ENCODE assay signal across 21 mouse cellular contexts in genomic region chr9:46189381-46189780, GRCm38 (mm10). TPM values are rescaled to one million over a fixed set of nuclear protein-coding genes. Genes with fewer than 3 reads are reported as not detected.
DNase-seq lines count a peak whose midpoint lies in the region; ATAC-seq lines count a peak whose summit lies in the region.
"Had no signal": no experiment of that assay in that cellular context is flagged by ENCODE, and none has a peak within 500 bp of the region (broad histone marks: within the 10 kb centered on the region; RNA-seq: fewer than 3 reads in every experiment).

No protein-coding gene starts in this region.

- peak; percentile 48 to 61 for DNase-seq in cerebellum, postnatal 10 days
- DNase-seq in cerebellum, adult 11 months, result no peak
- DNase-seq in hindbrain, embryonic 14.5 days (ENCODE audit: low spot score), result no peak
- peak; percentile 65 for DNase-seq in brain, adult 2 months (ENCODE audit: low read depth, low spot score)
- DNase-seq in midbrain, embryonic 14.5 days, result peak; percentile 45
- DNase-seq in left cerebral cortex, postnatal 25 days (ENCODE audit: low spot score in 2 of 2), result no peak
- no peak for DNase-seq in adrenal gland, adult 2 months
- DNase-seq: adrenal gland, postnatal 36 days; gastrocnemius, adult 2 months; heart, adult 11 months; heart, postnatal 36 days; kidney, adult 11 months; right cerebral cortex, adult 18-20 months; thymus, adult 18-20 months had no signal

- no peaks in the 10 kb centered on the region for H3K27me3 ChIP-seq in hindbrain, embryonic 14.5 days (ENCODE audit: control insufficient read depth, insufficient read depth, low read length)
- no peaks in the 10 kb centered on the region for H3K27me3 ChIP-seq in hindbrain, embryonic 12.5 days
- H3K27me3 ChIP-seq in midbrain, embryonic 14.5 days (ENCODE audit: control insufficient read depth, insufficient read depth, low read length), result no peaks in the 10 kb centered on the region
- H3K27me3 ChIP-seq: embryonic facial prominence, embryonic 12.5 days; heart, embryonic 13.5 days had no signal

- H3K4me1 ChIP-seq in hindbrain, embryonic 14.5 days (replicated peaks; ENCODE audit: control insufficient read depth, insufficient read depth, low read length), result no peaks in the 10 kb centered on the region
- H3K4me1 ChIP-seq in hindbrain, embryonic 12.5 days, result 0 out of 2 replicates have a peak, but pooled peaks cover 3% of the 10 kb centered on the region
- H3K4me1 ChIP-seq in midbrain, embryonic 14.5 days (ENCODE audit: control insufficient read depth, insufficient read depth, low read length), result peaks cover 3% of the 10 kb centered on the region; the same call in 1 of the 2 replicates

- H3K4me2 ChIP-seq in hindbrain, embryonic 14.5 days (replicated peaks), result no peak overlapping the region
- H3K4me2 ChIP-seq in hindbrain, embryonic 12.5 days (replicated peaks), result no peak overlapping the region
- H3K4me2 ChIP-seq in midbrain, embryonic 14.5 days (ENCODE audit: low read length), result no peak overlapping the region
- H3K4me2 ChIP-seq: embryonic facial prominence, embryonic 12.5 days; heart, embryonic 13.5 days had no signal

- ATAC-seq in hindbrain, embryonic 14.5 days (ENCODE audit: low FRiP score), result no peak
- no peak for ATAC-seq in hindbrain, embryonic 12.5 days (ENCODE audit: low FRiP score)
- no peak for ATAC-seq in midbrain, embryonic 14.5 days (ENCODE audit: low FRiP score, low TSS enrichment)

- 0 out of 2 replicates have a peak overlapping the region, but pooled peaks have one; percentile 3 for H3K27ac ChIP-seq in hindbrain, embryonic 14.5 days
- H3K27ac ChIP-seq in hindbrain, embryonic 12.5 days, result no peak overlapping the region
- H3K27ac ChIP-seq in midbrain, embryonic 14.5 days (replicated peaks; ENCODE audit: low read depth, low read length), result 0 out of 2 replicates have a peak overlapping the region, but pooled peaks have one; percentile 41
- H3K27ac ChIP-seq: embryonic facial prominence, embryonic 12.5 days; gastrocnemius, adult 2 months; heart, embryonic 13.5 days; kidney, postnatal 0 days had no signal

- WGBS in hindbrain, embryonic 14.5 days, result 80% methylated on average over 10 of the region's 10 CpGs
- 83% methylated on average over 10 of the region's 10 CpGs for WGBS in hindbrain, embryonic 12.5 days
- 83% methylated on average over 10 of the region's 10 CpGs for WGBS in midbrain, embryonic 14.5 days

- no peak overlapping the region for H3K4me3 ChIP-seq in hindbrain, embryonic 14.5 days (replicated peaks; ENCODE audit: low read length)
- H3K4me3 ChIP-seq in hindbrain, embryonic 12.5 days, result no peak overlapping the region
- no peak overlapping the region for H3K4me3 ChIP-seq in midbrain, embryonic 14.5 days (replicated peaks; ENCODE audit: low read depth, low read length)
- H3K4me3 ChIP-seq: embryonic facial prominence, embryonic 12.5 days; gastrocnemius, adult 2 months; heart, embryonic 13.5 days had no signal

- intact Hi-C loops in left cerebral cortex, postnatal 25 days (cut with DNase I), result no loop called here

- peaks cover 2% of the 10 kb centered on the region; the same call in 1 of the 2 replicates for H3K36me3 ChIP-seq in hindbrain, embryonic 14.5 days (replicated peaks; ENCODE audit: control insufficient read depth, insufficient read depth)
- no peaks in the 10 kb centered on the region for H3K36me3 ChIP-seq in hindbrain, embryonic 12.5 days
- peaks cover 2% of the 10 kb centered on the region; the same call in 1 of the 2 replicates for H3K36me3 ChIP-seq in midbrain, embryonic 14.5 days (ENCODE audit: control insufficient read depth, insufficient read depth, low read length)
- H3K36me3 ChIP-seq: embryonic facial prominence, embryonic 12.5 days had no signal

- H3K9ac ChIP-seq in hindbrain, embryonic 14.5 days, result no peak overlapping the region
- no peak overlapping the region for H3K9ac ChIP-seq in hindbrain, embryonic 12.5 days
- no peak overlapping the region for H3K9ac ChIP-seq in midbrain, embryonic 14.5 days (replicated peaks; ENCODE audit: low read length)
- H3K9ac ChIP-seq: embryonic facial prominence, embryonic 12.5 days; heart, embryonic 13.5 days had no signal

- H3K9me3 ChIP-seq in hindbrain, embryonic 14.5 days (ENCODE audit: control insufficient read depth, low read length), result no peaks in the 10 kb centered on the region
- no peaks in the 10 kb centered on the region for H3K9me3 ChIP-seq in hindbrain, embryonic 12.5 days (replicated peaks)
- no peaks in the 10 kb centered on the region for H3K9me3 ChIP-seq in midbrain, embryonic 14.5 days (ENCODE audit: control insufficient read depth, low read length)
- H3K9me3 ChIP-seq: embryonic facial prominence, embryonic 12.5 days; heart, embryonic 13.5 days had no signal

RNA-seq across cellular contexts. Expression of gene Apoa1, which starts 39.0 kb away (rescaled TPM):
- 3.9 and 4.6 TPM in 2 replicates for polyA plus RNA-seq in hindbrain, embryonic 14.5 days (2014; fragmentation: Nextera tagmentation; extraction: Ambion mirVana)
- 1.7 and 1.8 TPM in 2 replicates for polyA plus RNA-seq in hindbrain, embryonic 12.5 days (2016; fragmentation: Nextera tagmentation; extraction: Ambion mirVana)
- 4.2 and 5.4 TPM in 2 replicates for polyA plus RNA-seq in midbrain, embryonic 14.5 days (2014; fragmentation: Nextera tagmentation; extraction: Ambion mirVana)
- total RNA-seq in left cerebral cortex, postnatal 25 days (2021), result not detected
- 10 to 100 TPM in 1 of 2 experiments, 1 to 10 TPM in 1; 1.7 to 37.3 TPM for total RNA-seq in adrenal gland, adult 2 months (2021)
- 0.75 and 5.6 TPM in 2 replicates for polyA plus RNA-seq in adrenal gland, adult 2 months (2012; rRNA removed)
- total RNA-seq: gastrocnemius, adult 2 months; heart, postnatal 36 days had no signal

RNA-seq across cellular contexts. Expression of gene Apoc3, which starts 46.1 kb away (rescaled TPM):
- polyA plus RNA-seq in hindbrain, embryonic 14.5 days (2014; fragmentation: Nextera tagmentation; extraction: Ambion mirVana), result not detected in 2 replicates
- not detected in 2 replicates for polyA plus RNA-seq in hindbrain, embryonic 12.5 days (2016; fragmentation: Nextera tagmentation; extraction: Ambion mirVana)
- not detected in 2 replicates for polyA plus RNA-seq in midbrain, embryonic 14.5 days (2014; fragmentation: Nextera tagmentation; extraction: Ambion mirVana)
- 1 to 10 TPM; 1.2 to 1.6 TPM for total RNA-seq in left cerebral cortex, postnatal 25 days (2021)
- 10 to 100 TPM in 1 of 2 experiments, 1 to 10 TPM in 1; 4.6 to 20.4 TPM for total RNA-seq in adrenal gland, adult 2 months (2021)
- polyA plus RNA-seq in adrenal gland, adult 2 months (2012; rRNA removed), result 4.8 and 6.1 TPM in 2 replicates
- total RNA-seq: gastrocnemius, adult 2 months; heart, postnatal 36 days had no signal
- polyA plus RNA-seq: embryonic facial prominence, embryonic 12.5 days; heart, embryonic 13.5 days; limb, embryonic 14.5 days had no signal

RNA-seq across cellular contexts. Expression of gene Apoa4, which starts 51.1 kb away (rescaled TPM):
- not detected in 2 replicates for polyA plus RNA-seq in hindbrain, embryonic 14.5 days (2014; fragmentation: Nextera tagmentation; extraction: Ambion mirVana)
- polyA plus RNA-seq in hindbrain, embryonic 12.5 days (2016; fragmentation: Nextera tagmentation; extraction: Ambion mirVana), result not detected in 2 replicates
- not detected in 2 replicates for polyA plus RNA-seq in midbrain, embryonic 14.5 days (2014; fragmentation: Nextera tagmentation; extraction: Ambion mirVana)
- not detected for total RNA-seq in left cerebral cortex, postnatal 25 days (2021)
- total RNA-seq in adrenal gland, adult 2 months (2021), result under 1 TPM in 1 of 2 experiments, not detected in 1; 0.26 TPM
- 0.11 and 0.35 TPM in 2 replicates for polyA plus RNA-seq in adrenal gland, adult 2 months (2012; rRNA removed)
- total RNA-seq: gastrocnemius, adult 2 months; heart, postnatal 36 days; layer of hippocampus, adult 8-10 months; left cerebral cortex, adult 8-10 months had no signal
- polyA plus RNA-seq: embryonic facial prominence, embryonic 12.5 days; heart, embryonic 13.5 days had no signal

Comparison
In these comparisons a context has a peak if more than half of its experiments do, and no peak if none do; other contexts are left out.
1. DNase-seq: peak in cerebellum, postnatal 10 days (2 of 2), brain, adult 2 months (single experiment) and midbrain, embryonic 14.5 days (single experiment); none in cerebellum, adult 11 months (single experiment), hindbrain, embryonic 14.5 days (single experiment), left cerebral cortex, postnatal 25 days (0 of 2) and adrenal gland, adult 2 months (single experiment).